Mouse (Mus musculus): Measurements from ENCODE around the gene Crls1. TPM values are rescaled to one million over a fixed set of nuclear protein-coding genes. Genes with fewer than 3 reads are reported as not detected.

The Crls1 gene
- polyA plus RNA-seq (2012; ENCODE audit: insufficient read depth, insufficient read length, low replicate concordance, missing spikeins) = not detected in 2 replicates

DNA sequence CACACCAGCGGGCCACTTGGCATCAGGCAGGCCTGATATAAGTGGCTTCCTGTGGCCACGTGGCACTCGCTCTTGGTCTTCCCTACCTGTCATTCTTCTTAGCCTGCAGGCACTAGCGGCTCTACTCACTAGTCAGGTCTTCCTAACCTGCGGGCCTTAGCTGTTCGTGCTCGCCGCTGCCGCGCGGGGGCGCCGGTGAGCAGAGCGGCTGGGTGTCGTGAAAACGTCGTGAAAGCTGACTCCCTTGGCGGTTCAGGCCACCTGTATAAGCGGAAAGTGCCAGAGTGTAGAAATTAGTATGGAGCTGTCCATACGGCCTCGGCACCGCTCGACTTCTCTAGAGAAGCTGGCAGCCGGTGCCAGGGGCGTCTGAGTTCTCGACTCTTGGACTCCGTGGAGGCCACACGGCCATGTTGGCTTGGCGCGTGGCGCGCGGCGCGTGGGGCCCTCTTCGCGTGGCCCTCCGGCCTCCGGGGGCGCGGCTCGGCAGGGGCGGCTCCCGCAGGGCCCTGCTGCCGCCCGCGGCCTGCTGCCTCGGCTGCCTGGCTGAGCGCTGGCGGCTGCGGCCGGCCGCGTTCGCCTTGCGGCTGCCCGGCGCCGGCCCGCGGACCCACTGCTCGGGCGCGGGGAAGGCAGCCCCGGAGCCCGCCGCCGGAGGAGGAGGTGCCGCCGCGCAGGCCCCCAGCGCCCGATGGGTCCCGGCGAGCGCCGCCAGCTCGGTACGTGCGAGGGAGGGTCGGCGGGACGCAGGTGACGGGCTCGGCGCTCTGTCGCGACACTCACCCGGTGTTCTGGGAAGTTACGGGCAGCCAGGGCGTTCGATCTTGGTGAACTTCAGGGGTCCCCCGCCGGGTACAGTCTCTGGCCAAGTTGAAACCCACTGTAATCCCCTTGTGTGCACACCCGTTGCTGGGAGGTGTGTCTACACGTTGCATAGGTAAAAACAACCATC, at the start of gene Crls1:
Gene Crls1 (plus strand): TSS at position 260 of the 952 bp plus-strand sequence.
- H3K4me1 ChIP-seq (ENCODE audit: control insufficient read depth, insufficient read depth, low read length) = peaks cover 14% of the 10 kb centered on the region
- WGBS = 6% methylated on average over 96 of the region's 96 CpGs
- peak within 1 kb of the TSS; percentile 95 for H3K4me3 ChIP-seq (ENCODE audit: insufficient read depth, low read depth, low read length)
- TF ChIP-seq POLR2A (IDR thresholded peaks at IDR 0.05; ENCODE audit: insufficient read depth, low read depth, low read length) (peak; percentile 79), CTCF (IDR thresholded peaks at IDR 0.05; ENCODE audit: insufficient read depth, low read depth, low read length) (peak; percentile 98)
- 0 out of 2 replicates have a peak within 1 kb of the TSS, but pooled peaks have one; percentile 23 for H3K27ac ChIP-seq (ENCODE audit: insufficient read depth, low read depth, low read length)

- no peak for TF ChIP-seq POLR2A (IDR thresholded peaks at IDR 0.05; ENCODE audit: insufficient read depth, low read depth, low read length)
- no peak for TF ChIP-seq CTCF (IDR thresholded peaks at IDR 0.05; ENCODE audit: insufficient read depth, low read depth, low read length)
- no peak overlapping the region for H3K27ac ChIP-seq (ENCODE audit: insufficient read depth, low read depth, low read length)
- no peaks in the 10 kb centered on the region for H3K4me1 ChIP-seq (ENCODE audit: control insufficient read depth, insufficient read depth, low read length)
- 89% methylated on average over 2 of the region's 2 CpGs for WGBS
- no peak overlapping the region for H3K4me3 ChIP-seq (ENCODE audit: insufficient read depth, low read depth, low read length)
Measured at GRCm38 (mm10) chr2:132802976-132803375, 43.5 kb upstream of the Crls1 start.

GRCm38 (mm10) chr2:132815608-132816314, 30.7 kb upstream of the Crls1 start, which contains the start of the genes Trmt6 and Mcm8:
Trmt6 (minus strand) TSS chr2:132816055.
Mcm8 (plus strand) TSS chr2:132816141.
- no peaks in the 10 kb centered on the region; the same call in 1 of the 2 replicates for H3K4me1 ChIP-seq (ENCODE audit: control insufficient read depth, insufficient read depth, low read length)
- WGBS = under 1% methylated on average over 59 of the region's 59 CpGs
- TF ChIP-seq POLR2A (IDR thresholded peaks at IDR 0.05; ENCODE audit: insufficient read depth, low read depth, low read length) (peak; percentile 37; the same call in 1 of the 2 replicates), CTCF (IDR thresholded peaks at IDR 0.05; ENCODE audit: insufficient read depth, low read depth, low read length) (0 out of 2 replicates have a peak, but pooled peaks have one; percentile 29)
- no peak within 1 kb of the TSS for H3K27ac ChIP-seq (ENCODE audit: insufficient read depth, low read depth, low read length)
- H3K4me3 ChIP-seq (ENCODE audit: insufficient read depth, low read depth, low read length) = peak within 1 kb of the TSS; percentile 77

GRCm38 (mm10) chr2:132841071-132841470, 5.4 kb upstream of the Crls1 start:
- no peak overlapping the region for H3K4me3 ChIP-seq (ENCODE audit: insufficient read depth, low read depth, low read length)
- WGBS = 95% methylated on average over 4 of the region's 4 CpGs
- no peak overlapping the region for H3K27ac ChIP-seq (ENCODE audit: insufficient read depth, low read depth, low read length)
- TF ChIP-seq CTCF (IDR thresholded peaks at IDR 0.05; ENCODE audit: insufficient read depth, low read depth, low read length) (no peak), POLR2A (IDR thresholded peaks at IDR 0.05; ENCODE audit: insufficient read depth, low read depth, low read length) (no peak)
- no peaks in the 10 kb centered on the region for H3K4me1 ChIP-seq (ENCODE audit: control insufficient read depth, insufficient read depth, low read length)

DNA sequence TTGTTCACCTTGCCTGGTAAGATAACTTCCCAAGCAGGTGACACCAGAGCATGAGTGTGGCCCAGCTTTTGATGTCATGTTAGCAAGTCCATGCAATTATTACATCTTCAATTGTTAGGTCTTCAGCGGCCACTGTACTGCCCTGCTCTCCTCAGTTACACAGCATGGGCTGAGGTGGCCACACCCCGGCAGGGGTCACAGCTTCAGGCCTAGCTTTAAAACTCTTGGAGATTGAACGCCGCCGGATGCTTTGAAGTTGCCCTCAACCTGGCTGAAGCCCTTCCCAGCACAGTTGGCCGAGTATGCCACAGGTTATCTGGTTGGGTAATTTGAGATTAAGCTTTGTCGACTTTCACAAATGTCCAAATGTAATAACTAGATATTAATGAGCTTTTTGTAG, 1.1 kb downstream of the Crls1 start:
- H3K4me1 ChIP-seq (ENCODE audit: control insufficient read depth, insufficient read depth, low read length) = peaks cover 14% of the 10 kb centered on the region
- WGBS = 35% methylated on average over 7 of the region's 7 CpGs
- TF ChIP-seq POLR2A (IDR thresholded peaks at IDR 0.05; ENCODE audit: insufficient read depth, low read depth, low read length) (no peak), CTCF (IDR thresholded peaks at IDR 0.05; ENCODE audit: insufficient read depth, low read depth, low read length) (no peak)
- H3K27ac ChIP-seq (ENCODE audit: insufficient read depth, low read depth, low read length) = no peak overlapping the region
- H3K4me3 ChIP-seq (ENCODE audit: insufficient read depth, low read depth, low read length) = peak overlapping the region; percentile 35

- no peak for TF ChIP-seq CTCF (IDR thresholded peaks at IDR 0.05; ENCODE audit: insufficient read depth, low read depth, low read length)
- TF ChIP-seq POLR2A (IDR thresholded peaks at IDR 0.05; ENCODE audit: insufficient read depth, low read depth, low read length) = no peak
- Histone ChIP-seq H3K4me1 (ENCODE audit: control insufficient read depth, insufficient read depth, low read length) (peaks cover 14% of the 10 kb centered on the region), H3K27ac (ENCODE audit: insufficient read depth, low read depth, low read length) (no peak overlapping the region), H3K4me3 (ENCODE audit: insufficient read depth, low read depth, low read length) (no peak overlapping the region)
- WGBS = 82% methylated on average over 4 of the region's 4 CpGs
Measured at GRCm38 (mm10) chr2:132848361-132848760, 1.9 kb downstream of the Crls1 start.

DNA sequence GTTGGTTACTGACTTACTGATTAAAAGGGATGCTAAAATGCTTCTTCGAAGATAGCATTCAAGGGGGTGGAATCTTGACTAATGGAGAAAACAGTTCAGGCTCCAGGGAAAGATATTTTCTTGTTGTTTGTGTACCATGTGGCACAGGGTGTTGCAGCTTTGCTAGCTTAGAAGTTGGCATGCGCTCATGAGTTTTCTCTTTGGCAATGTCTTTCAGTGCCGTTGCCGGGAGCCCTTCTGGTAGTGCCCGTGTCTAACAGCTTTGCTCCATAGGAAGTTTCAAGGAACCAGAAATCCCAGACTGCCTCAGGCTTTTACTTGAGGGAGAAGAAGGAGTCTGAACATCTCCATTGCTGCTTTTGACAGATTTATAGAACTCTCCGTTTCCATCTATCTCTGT, 2.7 kb downstream of the Crls1 start:
- TF ChIP-seq CTCF (IDR thresholded peaks at IDR 0.05; ENCODE audit: insufficient read depth, low read depth, low read length) (no peak), POLR2A (IDR thresholded peaks at IDR 0.05; ENCODE audit: insufficient read depth, low read depth, low read length) (no peak)
- 48% methylated on average over 6 of the region's 6 CpGs for WGBS

DNA sequence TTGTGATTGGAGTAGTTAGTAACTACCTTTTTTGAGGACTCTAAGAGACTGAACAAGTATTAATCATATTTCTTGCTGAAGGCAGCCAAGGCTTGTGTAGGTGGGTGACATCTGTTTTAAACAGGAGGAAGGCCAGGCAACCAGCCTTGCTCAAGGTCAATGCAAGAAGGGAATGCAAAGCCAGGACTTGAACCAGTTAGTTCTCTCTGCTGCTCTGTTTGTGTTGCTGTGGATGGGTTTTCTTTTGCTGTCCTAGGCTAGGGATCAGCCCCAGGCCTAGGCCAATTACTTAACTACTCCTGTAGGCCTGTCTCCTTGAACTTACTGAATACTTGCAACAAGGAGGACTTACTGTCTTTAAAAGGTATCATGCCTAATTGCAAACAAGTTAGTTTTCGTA, 6.6 kb downstream of the Crls1 start:
- Histone ChIP-seq H3K4me3 (ENCODE audit: insufficient read depth, low read depth, low read length) (no peak overlapping the region), H3K27ac (ENCODE audit: insufficient read depth, low read depth, low read length) (no peak overlapping the region), H3K4me1 (ENCODE audit: control insufficient read depth, insufficient read depth, low read length) (peaks cover 7% of the 10 kb centered on the region)
- no peak for TF ChIP-seq CTCF (IDR thresholded peaks at IDR 0.05; ENCODE audit: insufficient read depth, low read depth, low read length)
- no peak for TF ChIP-seq POLR2A (IDR thresholded peaks at IDR 0.05; ENCODE audit: insufficient read depth, low read depth, low read length)
- 96% methylated on average over 1 of the region's 1 CpGs for WGBS

More for the DNA sequence above, 2.7 kb downstream of the Crls1 start:
- Histone ChIP-seq H3K27ac (ENCODE audit: insufficient read depth, low read depth, low read length) (no peak overlapping the region), H3K4me1 (ENCODE audit: control insufficient read depth, insufficient read depth, low read length) (peaks cover 14% of the 10 kb centered on the region), H3K4me3 (ENCODE audit: insufficient read depth, low read depth, low read length) (no peak overlapping the region)

Data from olfactory bulb, adult 2 months (tissue).